14 mouse cellular contexts compared by ENCODE assay signal in genomic region chr3:55348026-55348390, GRCm38 (mm10).
DNase-seq lines count a peak whose midpoint lies in the region; ATAC-seq and TF ChIP-seq lines count a peak whose summit lies in the region.
"Had no signal": no experiment of that assay in that cellular context is flagged by ENCODE, and none has a peak within 500 bp of the region (broad histone marks: within the 10 kb centered on the region; RNA-seq: fewer than 3 reads in every experiment).

No protein-coding gene starts in this region.

- H3K4me1 ChIP-seq in hindbrain, postnatal 0 days (ENCODE audit: insufficient read depth, low read length), result peaks cover 33% of the 10 kb centered on the region

- H3K27ac ChIP-seq in hindbrain, postnatal 0 days, result peak overlapping the region; percentile 72
- H3K27ac ChIP-seq in gastrocnemius, adult 2 months, result no peak overlapping the region
- H3K27ac ChIP-seq: heart, embryonic 15.5 days; limb, embryonic 12.5 days had no signal

- DNase-seq in frontal cortex, adult 2 months (ENCODE audit: extremely low spot score in 1 of 2, low spot score in 1 of 2), result no peak
- DNase-seq in urinary bladder, postnatal 4 days (ENCODE audit: low spot score in 2 of 2), result peak; percentile 10 to 47
- no peak for DNase-seq in urinary bladder, postnatal 10 days (ENCODE audit: low spot score)
- DNase-seq in hindbrain, postnatal 0 days (ENCODE audit: low spot score), result no peak
- DNase-seq in spleen, postnatal 4 days (ENCODE audit: low spot score in 2 of 2), result no peak
- DNase-seq in gastrocnemius, adult 2 months, result no peak
- no peak for DNase-seq in gastrocnemius, adult 18-20 months (ENCODE audit: low spot score)
- DNase-seq: adrenal gland, postnatal 36 days; kidney, postnatal 10 days; lung, postnatal 10 days; spleen, adult 18-20 months had no signal

- TF ChIP-seq CTCF in hindbrain, postnatal 0 days (IDR thresholded peaks at IDR 0.05; ENCODE audit: low read depth), result no peak
- no peak for TF ChIP-seq CTCF in gastrocnemius, adult 2 months (IDR thresholded peaks at IDR 0.05)

- 43% methylated on average over 5 of the region's 5 CpGs for WGBS in hindbrain, postnatal 0 days

- ATAC-seq in frontal cortex, adult (ENCODE audit: low TSS enrichment), result peak; percentile 22
- ATAC-seq in hindbrain, postnatal 0 days, result peak; percentile 46

- H3K4me3 ChIP-seq in hindbrain, postnatal 0 days (ENCODE audit: low read length), result no peak overlapping the region
- H3K4me3 ChIP-seq in gastrocnemius, adult 2 months, result no peak overlapping the region
- H3K4me3 ChIP-seq: heart, embryonic 15.5 days; limb, embryonic 12.5 days had no signal

- no peak overlapping the region for H3K9ac ChIP-seq in hindbrain, postnatal 0 days (replicated peaks; ENCODE audit: low read length)
- H3K9ac ChIP-seq: heart, embryonic 15.5 days; limb, embryonic 12.5 days had no signal

- H3K4me2 ChIP-seq in hindbrain, postnatal 0 days (ENCODE audit: low read depth, low read length), result peak overlapping the region; percentile 43
- H3K4me2 ChIP-seq: heart, embryonic 15.5 days; limb, embryonic 12.5 days had no signal

- H3K9me3 ChIP-seq in hindbrain, postnatal 0 days (ENCODE audit: low read length), result no peaks in the 10 kb centered on the region
- H3K9me3 ChIP-seq: heart, embryonic 15.5 days; limb, embryonic 12.5 days had no signal

- intact Hi-C loops in gastrocnemius, adult 2 months (cut with DNase I), result no loop called here

- no peaks in the 10 kb centered on the region for H3K27me3 ChIP-seq in hindbrain, postnatal 0 days (ENCODE audit: insufficient read depth, low read length)
- H3K27me3 ChIP-seq: heart, embryonic 15.5 days; limb, embryonic 12.5 days had no signal

- no peaks in the 10 kb centered on the region for H3K36me3 ChIP-seq in hindbrain, postnatal 0 days (ENCODE audit: insufficient read depth, low read length)
- H3K36me3 ChIP-seq: heart, embryonic 15.5 days; limb, embryonic 12.5 days had no signal

Comparison
In these comparisons a context has a peak if more than half of its experiments do, and no peak if none do; other contexts are left out.
1. DNase-seq: peak in urinary bladder, postnatal 4 days (2 of 2); none in frontal cortex, adult 2 months (0 of 2), urinary bladder, postnatal 10 days (single experiment), hindbrain, postnatal 0 days (single experiment), spleen, postnatal 4 days (0 of 2), gastrocnemius, adult 2 months (single experiment) and gastrocnemius, adult 18-20 months (single experiment).